Mouse (Mus musculus): Measurements from ENCODE around the gene Pnpla7.

The Pnpla7 gene

GRCm38 (mm10) chr2:24976960-24977359 is 1.1 kb downstream of the Pnpla7 start:
- in situ Hi-C loops (cut with MboI, MseI): no loop called here

DNA sequence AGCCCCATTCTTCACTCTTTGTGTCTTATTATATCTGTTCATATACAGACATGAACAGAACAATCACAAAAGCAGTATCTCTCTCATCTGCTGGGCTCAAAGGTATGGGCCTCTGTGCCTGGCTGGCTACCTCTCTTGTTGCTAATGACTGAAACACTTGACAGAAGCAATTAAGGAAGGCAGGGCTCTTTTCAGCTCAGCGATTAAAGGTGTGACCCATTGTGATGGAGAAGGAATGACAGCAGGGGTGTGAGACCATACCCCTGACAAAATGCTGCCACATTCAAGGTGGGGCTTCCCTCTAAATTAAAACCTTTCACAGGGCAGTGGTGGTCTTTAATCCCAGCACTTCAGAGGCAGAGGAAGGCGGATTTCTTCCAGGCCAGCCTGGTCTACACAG is 11.9 kb downstream of the Pnpla7 start:
- in situ Hi-C loops (cut with MboI, MseI): no loop called here

GRCm38 (mm10) chr2:24995332-24995731 is 19.5 kb downstream of the Pnpla7 start:
- in situ Hi-C loops (cut with MboI, MseI): no loop called here

DNA sequence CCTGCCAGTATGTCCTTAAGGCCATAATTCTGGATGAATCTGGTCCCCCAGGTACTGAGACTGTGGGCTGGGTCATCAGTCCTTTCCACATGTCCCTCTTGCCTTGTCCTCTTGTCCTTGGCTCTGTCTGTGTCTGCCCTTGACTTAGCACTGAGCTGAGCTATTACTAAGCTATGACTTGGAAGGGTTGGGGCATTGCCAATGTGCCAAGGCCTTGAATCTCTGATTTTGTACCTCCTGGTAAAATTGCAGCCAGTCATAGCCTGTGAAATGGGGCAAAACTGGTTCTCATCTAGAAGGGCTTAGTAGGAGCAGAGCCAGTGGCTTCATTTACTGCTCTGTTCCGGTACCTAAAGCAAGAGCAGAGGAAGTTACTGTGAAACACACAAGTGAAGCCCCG is 20.6 kb downstream of the Pnpla7 start:
- in situ Hi-C loops (cut with MboI, MseI): no loop called here

DNA sequence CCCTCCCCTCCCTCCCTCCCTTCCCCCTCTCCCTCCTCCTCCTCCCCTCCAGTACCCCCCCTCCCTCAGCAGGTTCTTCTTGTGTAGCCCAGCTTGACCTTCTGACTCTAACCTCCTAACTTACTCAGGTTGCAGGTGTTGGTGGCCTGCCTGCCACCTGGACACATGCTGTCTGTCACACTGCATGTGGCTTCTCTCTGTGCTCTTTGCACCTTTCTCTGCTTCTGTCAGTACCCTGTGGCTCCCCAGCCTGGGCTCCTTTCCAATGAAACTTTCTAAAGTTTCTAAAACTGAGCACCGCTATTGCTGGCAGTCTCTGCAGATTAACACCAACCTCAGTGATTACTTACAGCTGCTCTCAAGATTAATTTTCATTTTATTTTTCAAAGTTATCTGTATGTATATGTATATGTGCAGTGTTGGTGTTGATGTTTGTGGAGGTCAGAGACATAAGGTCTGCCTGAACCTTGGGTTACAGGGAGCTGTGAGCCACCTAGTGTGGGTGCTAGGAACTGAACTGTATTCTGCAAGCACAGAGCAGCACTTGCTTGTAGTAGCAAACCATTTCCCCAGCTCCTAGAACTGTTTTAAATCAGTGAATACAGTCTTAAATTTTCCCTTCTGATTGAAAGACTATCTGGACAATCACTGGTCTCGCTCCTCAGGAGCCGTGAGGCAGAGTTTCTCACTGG is 24.9 kb downstream of the Pnpla7 start:
- in situ Hi-C loops (cut with MboI, MseI): no loop called here

GRCm38 (mm10) chr2:25003946-25004786 is 28.3 kb downstream of the Pnpla7 start:
- in situ Hi-C loops (cut with MboI, MseI): no loop called here

DNA sequence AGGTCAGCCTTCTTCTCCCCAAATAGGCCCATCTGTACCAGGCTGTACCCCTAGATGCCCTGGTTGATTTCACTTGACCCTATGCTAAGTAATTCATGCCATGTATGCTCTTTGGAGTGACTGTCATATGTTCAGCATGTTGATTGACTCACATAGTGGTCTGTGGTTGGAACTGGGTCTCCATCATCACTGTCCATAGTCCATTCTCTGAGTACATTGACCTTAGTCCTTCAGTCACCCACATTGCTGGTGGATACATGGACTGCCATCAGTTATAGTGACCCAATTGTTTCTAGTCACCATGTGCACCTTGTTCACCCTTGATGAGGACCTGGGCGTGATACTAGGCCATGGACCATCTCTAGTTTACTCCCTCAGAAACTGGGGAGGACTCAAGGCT is 30.9 kb downstream of the Pnpla7 start:
- in situ Hi-C loops (cut with MboI, MseI): no loop called here

- in situ Hi-C loops (cut with MboI, MseI): no loop called here
Measured at GRCm38 (mm10) chr2:25008250-25008649, 32.4 kb downstream of the Pnpla7 start.

DNA sequence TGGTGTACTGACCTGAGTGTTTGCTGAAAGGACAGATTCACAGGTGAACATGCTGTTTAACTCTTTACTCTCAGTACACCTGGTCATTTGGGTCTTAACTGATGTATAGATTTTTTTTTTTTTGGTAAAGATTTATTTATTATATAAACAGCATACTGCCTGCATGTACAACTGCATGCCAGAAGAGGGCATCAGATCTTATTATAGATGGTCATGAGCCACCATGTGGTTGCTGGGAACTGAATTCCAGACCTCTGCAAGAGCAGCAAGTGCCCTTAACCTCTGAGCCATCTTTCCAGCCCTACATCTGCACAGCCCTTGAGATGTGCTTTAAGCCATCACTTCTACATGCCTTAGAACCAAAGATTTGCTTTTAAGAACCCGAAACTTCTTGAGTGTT is 46.8 kb downstream of the Pnpla7 start:
- in situ Hi-C loops (cut with MboI, MseI): no loop called here

- in situ Hi-C loops (cut with MboI, MseI): no loop called here
Measured at GRCm38 (mm10) chr2:25025109-25025508, 49.3 kb downstream of the Pnpla7 start.

DNA sequence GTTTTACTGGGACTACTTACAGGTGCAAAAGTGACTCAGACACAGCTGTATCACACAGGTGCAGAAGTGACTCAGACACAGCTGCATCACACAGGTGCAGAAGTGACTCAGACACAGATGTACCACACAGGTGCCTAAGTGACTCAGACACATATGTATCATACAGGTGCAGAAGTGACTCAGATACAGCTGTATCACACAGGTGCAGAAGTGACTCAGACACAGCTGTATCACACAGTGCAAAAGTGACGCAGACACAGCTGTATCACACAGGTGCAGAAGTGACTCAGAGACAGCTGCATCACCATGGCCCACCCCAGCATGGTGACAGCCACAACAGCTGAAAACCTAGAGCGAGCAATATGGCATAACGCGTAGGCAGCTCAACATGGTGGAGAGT is 59.2 kb downstream of the Pnpla7 start:
- in situ Hi-C loops (cut with MboI, MseI): no loop called here

DNA sequence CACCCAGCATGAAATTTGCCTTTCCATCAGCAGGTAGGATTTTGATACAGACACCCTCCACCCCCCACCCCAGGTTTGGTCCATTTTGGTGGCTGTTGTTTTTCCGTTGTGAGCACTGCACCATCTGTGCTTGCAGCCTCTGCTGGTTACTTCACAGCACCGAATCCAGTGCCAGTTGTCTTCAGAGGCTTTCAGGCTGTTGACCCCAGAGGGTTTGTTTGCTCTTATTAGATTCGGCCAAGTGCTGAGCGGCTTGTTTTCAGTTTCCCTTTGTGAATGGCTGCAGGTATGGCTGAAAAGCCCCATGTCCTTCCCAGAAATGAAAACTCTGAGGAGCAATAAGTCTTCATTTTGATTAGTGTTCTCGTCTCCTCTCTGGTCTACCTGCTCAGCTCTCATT is 64.3 kb downstream of the Pnpla7 start:
- in situ Hi-C loops (cut with MboI, MseI): no loop called here

DNA sequence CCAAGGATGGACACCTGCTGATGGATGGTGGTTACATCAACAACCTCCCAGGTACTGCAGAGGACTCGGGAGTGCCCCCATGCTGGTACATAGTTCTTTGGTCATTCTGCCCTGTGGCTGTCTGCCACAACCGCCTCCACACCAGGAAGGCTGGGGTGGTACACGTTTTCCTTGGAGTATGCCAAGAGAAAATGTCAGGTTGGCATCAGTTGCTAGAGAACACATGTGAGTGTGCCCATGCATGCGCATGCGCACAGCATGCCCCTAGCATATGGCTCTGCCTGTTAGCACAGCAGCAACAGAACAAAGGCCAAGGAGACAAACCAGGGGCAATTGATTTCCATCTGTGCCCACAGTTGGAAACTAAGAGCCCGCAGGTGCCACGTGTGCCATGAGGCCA is 75.1 kb downstream of the Pnpla7 start:
- in situ Hi-C loops (cut with MboI, MseI): no loop called here

- in situ Hi-C loops (cut with MboI, MseI): no loop called here
Measured at GRCm38 (mm10) chr2:25051450-25051849, 75.6 kb downstream of the Pnpla7 start.

DNA sequence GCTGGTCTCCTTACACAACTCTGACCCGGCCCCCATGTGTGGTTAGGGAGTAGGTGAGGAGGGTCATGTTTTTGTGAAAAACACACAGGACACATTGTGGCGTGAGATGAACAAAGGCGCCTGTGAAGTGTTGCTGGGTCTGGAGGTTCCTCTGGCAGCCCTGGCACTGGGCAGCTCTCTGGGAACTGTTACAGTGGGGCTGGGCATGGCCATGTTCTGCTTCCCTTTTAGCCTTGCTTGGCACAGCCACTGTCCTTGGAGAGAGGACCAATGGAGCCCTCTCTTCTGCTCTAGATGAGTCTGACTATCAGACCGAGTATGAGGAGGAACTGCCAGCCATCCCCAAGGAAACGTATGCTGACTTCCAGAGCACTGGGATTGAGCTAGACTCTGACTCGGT is 77.3 kb downstream of the Pnpla7 start:
- in situ Hi-C loops (cut with MboI, MseI): no loop called here

DNA sequence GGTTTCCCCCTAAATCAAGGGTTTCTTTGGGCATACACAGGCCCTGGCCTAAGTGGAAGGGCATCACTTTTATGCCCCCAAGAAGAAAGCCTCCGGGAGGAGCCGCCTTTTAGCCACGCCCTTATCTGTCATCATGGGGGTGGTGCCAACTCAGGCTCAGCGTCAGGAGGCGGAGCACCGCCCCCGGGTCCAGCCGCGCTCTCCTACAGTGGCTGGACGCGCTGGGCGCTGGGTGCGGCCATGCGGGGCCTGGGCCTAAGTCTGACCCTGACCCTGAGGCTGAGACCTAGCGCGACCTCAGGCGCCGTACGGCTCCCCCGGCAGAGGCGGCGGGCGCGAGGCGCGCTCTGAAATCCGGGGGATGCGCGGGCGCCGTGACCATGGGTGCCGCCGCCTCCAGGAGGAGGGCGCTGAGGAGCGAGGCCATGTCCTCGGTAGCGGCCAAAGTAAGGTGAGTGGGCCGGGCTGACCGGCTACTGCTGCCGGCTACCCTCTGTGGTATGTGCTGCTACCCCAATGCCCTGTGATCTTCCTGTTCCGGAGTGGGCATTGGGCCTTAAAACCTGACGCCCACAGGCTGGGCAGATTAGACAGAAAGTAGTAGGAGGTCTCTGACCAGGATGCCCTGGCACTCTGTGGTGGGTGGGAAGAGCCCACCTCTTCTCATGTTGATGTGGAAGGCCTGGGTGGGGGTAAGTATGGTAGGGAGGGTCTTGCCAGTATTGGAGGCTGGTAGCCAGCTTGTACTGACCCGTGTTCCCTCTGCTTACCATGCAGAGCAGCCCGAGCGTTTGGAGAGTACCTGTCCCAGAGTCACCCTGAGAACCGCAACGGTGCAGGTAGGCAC is 78.6 kb downstream of the Pnpla7 start, which contains the start of gene Nsmf:
Gene Nsmf (plus strand): TSS at position 135 of the 847 bp plus-strand sequence.
- in situ Hi-C loops (cut with MboI, MseI): no loop called here

- in situ Hi-C loops (cut with MboI, MseI): no loop called here
Measured at GRCm38 (mm10) chr2:25055068-25055405, 79.2 kb downstream of the Pnpla7 start.

GRCm38 (mm10) chr2:25055409-25056155 is 79.7 kb downstream of the Pnpla7 start:
- in situ Hi-C loops (cut with MboI, MseI): no loop called here

DNA sequence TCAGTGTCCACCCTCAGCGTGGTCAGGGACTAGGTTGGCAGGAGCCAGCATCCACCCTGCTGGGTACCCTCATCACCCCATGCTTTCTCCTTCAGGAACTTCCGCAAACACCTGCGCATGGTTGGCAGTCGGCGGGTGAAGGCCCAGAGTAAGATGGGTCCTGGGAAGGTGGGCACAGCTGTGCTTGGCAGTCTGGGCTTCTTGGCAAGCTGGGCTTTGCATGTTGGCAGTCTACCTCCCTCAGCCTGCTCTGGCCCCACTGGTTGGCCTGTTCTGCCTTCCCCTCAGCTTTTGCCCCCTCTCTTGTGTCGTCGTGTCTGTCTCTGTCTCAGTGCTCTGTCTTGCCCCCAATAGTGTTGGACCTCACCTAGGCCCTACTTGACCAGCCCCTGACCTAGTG is 83.1 kb downstream of the Pnpla7 start:
- in situ Hi-C loops (cut with MboI, MseI): no loop called here

DNA sequence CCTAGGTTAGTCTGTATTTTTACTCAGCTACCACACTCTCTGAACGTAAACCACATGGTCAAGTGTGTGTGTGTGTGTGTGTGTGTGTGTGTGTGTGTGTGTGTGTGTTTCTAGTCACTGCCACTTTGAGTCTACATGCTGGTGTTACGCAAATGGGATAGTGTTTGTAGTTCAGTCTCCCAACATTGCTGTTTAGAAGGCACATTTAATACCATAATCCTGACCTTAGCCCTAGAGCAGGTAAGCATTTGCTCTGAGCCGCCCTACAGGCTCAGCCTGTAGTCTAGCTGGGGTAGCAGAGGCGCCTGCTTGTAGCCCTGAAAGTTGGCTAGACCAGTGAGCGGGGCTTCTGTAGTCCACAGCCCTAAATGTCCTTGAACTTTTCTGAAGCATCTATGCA is 87.7 kb downstream of the Pnpla7 start:
- in situ Hi-C loops (cut with MboI, MseI): no loop called here

DNA sequence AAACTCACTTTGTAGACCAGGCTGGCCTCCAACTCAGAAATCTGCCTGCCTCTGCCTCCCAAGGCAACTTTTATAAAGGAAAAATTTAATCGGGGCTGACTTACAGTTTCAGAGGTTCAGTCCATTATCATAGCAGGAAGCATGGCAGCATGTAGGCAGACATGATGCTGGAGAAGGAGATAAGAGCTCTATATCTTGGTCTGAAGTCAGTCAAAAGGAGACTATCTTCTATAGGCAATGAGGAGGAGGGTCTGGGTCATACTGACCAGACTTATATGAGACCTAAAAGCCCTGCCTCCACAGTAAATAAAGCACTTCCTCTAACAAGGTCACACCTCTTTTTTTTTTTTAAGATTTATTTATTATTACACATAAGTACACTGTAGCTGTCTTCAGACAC is 88.5 kb downstream of the Pnpla7 start:
- in situ Hi-C loops (cut with MboI, MseI): no loop called here

GRCm38 (mm10) chr2:25065537-25065936 is 89.7 kb downstream of the Pnpla7 start:
- in situ Hi-C loops (cut with MboI, MseI): no loop called here

All from regulatory T cell (primary cell).